Mouse (Mus musculus) liver, adult 2 months (tissue): ENCODE measurements around the gene Trpm8.

Experiments used
- CTCF ChIP-seq: fragments of 200-500 bp; IDR thresholded peaks from 2 replicates; pipeline ENCODE4 v1.5.1; 2011; ENCODE audit warnings: low read depth, low read length, control low read depth
- POLR2A ChIP-seq: fragments of 200-500 bp; IDR thresholded peaks from 2 replicates; pipeline ENCODE4 v1.6.1; 2011; ENCODE audit warnings: low read length, control low read depth; ENCODE audit not compliant: insufficient read depth; ENCODE audit errors: extremely low read depth

GRCm38 (mm10) chr1:88427987-88428741 lies 150.7 kb downstream of the Trpm8 start:
- TF ChIP-seq CTCF (no peak), POLR2A (no peak)
